Mouse (Mus musculus): Measurements from ENCODE around the gene 4430402I18Rik.

- TF ChIP-seq USF1 (IDR thresholded peaks at IDR 0.05; ENCODE audit: low read depth) (no peak), CTCF (IDR thresholded peaks at IDR 0.05; ENCODE audit: control insufficient read depth, insufficient read depth, insufficient read length) (no peak), MYOG (IDR thresholded peaks at IDR 0.05; ENCODE audit: control insufficient read depth, extremely low read depth, insufficient read length) (no peak), MAX (IDR thresholded peaks at IDR 0.05) (no peak), MYOD1 (IDR thresholded peaks at IDR 0.05; ENCODE audit: control insufficient read depth, insufficient read length, low read depth) (no peak), FOSL1 (IDR thresholded peaks at IDR 0.05; ENCODE audit: insufficient read depth, low read length, poor library complexity, severe bottlenecking) (no peak), CEBPB (IDR thresholded peaks at IDR 0.05; ENCODE audit: low read depth) (no peak)
Measured at GRCm38 (mm10) chr19:28891864-28892263, 75.7 kb downstream of the 4430402I18Rik start.

Data from C2C12 (cell line).